Mouse (Mus musculus): ENCODE results near the gene Srd5a2. TPM values are rescaled to one million over a fixed set of nuclear protein-coding genes. Genes with fewer than 3 reads are reported as not detected.

The Srd5a2 gene
- polyA plus RNA-seq, 1 experiment from 2014 or later = not detected

GRCm38 (mm10) chr17:73995907-73996645, 51.6 kb downstream of the Srd5a2 start:
- no peak overlapping the region for H3K4me3 ChIP-seq (ENCODE audit: low read depth, low read length)
- ATAC-seq = no peak
- no peaks in the 10 kb centered on the region for H3K27me3 ChIP-seq (ENCODE audit: control insufficient read depth, insufficient read depth, low read depth, low read length)
- no peak overlapping the region for H3K4me2 ChIP-seq (ENCODE audit: low read length)
- no peak overlapping the region for H3K27ac ChIP-seq (ENCODE audit: low read length)
- 93% methylated on average over 13 of the region's 13 CpGs for WGBS
- H3K4me1 ChIP-seq (ENCODE audit: control insufficient read depth, insufficient read depth, low read length) = no peaks in the 10 kb centered on the region
- H3K9me3 ChIP-seq (replicated peaks; ENCODE audit: control insufficient read depth, low read length, poor library complexity, severe bottlenecking) = no peaks in the 10 kb centered on the region
- no peaks in the 10 kb centered on the region for H3K36me3 ChIP-seq (ENCODE audit: control insufficient read depth, insufficient read depth, low read length)
- no peak overlapping the region for H3K9ac ChIP-seq (ENCODE audit: low read depth, low read length)

GRCm38 (mm10) chr17:73991264-73991663, 56.5 kb downstream of the Srd5a2 start:
- Histone ChIP-seq H3K27me3 (ENCODE audit: control insufficient read depth, insufficient read depth, low read depth, low read length) (no peaks in the 10 kb centered on the region), H3K36me3 (ENCODE audit: control insufficient read depth, insufficient read depth, low read length) (no peaks in the 10 kb centered on the region), H3K9me3 (replicated peaks; ENCODE audit: control insufficient read depth, low read length, poor library complexity, severe bottlenecking) (no peaks in the 10 kb centered on the region), H3K27ac (ENCODE audit: low read length) (no peak overlapping the region), H3K9ac (ENCODE audit: low read depth, low read length) (no peak overlapping the region), H3K4me3 (ENCODE audit: low read depth, low read length) (no peak overlapping the region), H3K4me1 (ENCODE audit: control insufficient read depth, insufficient read depth, low read length) (no peaks in the 10 kb centered on the region), H3K4me2 (ENCODE audit: low read length) (no peak overlapping the region)
- WGBS = 88% methylated on average over 4 of the region's 4 CpGs
- ATAC-seq = no peak

GRCm38 (mm10) chr17:73986571-73986970, 61.1 kb downstream of the Srd5a2 start:
- WGBS = 78% methylated on average over 2 of the region's 2 CpGs

GRCm38 (mm10) chr17:73985936-73986335, 61.8 kb downstream of the Srd5a2 start:
- Histone ChIP-seq H3K27ac (ENCODE audit: low read length) (no peak overlapping the region), H3K4me1 (ENCODE audit: control insufficient read depth, insufficient read depth, low read length) (no peaks in the 10 kb centered on the region), H3K27me3 (ENCODE audit: control insufficient read depth, insufficient read depth, low read depth, low read length) (no peaks in the 10 kb centered on the region), H3K9me3 (replicated peaks; ENCODE audit: control insufficient read depth, low read length, poor library complexity, severe bottlenecking) (no peaks in the 10 kb centered on the region), H3K4me2 (ENCODE audit: low read length) (no peak overlapping the region), H3K9ac (ENCODE audit: low read depth, low read length) (no peak overlapping the region), H3K36me3 (ENCODE audit: control insufficient read depth, insufficient read depth, low read length) (no peaks in the 10 kb centered on the region), H3K4me3 (ENCODE audit: low read depth, low read length) (no peak overlapping the region)
- 91% methylated on average over 4 of the region's 4 CpGs for WGBS
- ATAC-seq = no peak

More at GRCm38 (mm10) chr17:73986571-73986970, 61.1 kb downstream of the Srd5a2 start:
- no peaks in the 10 kb centered on the region for H3K27me3 ChIP-seq (ENCODE audit: control insufficient read depth, insufficient read depth, low read depth, low read length)
- H3K9ac ChIP-seq (ENCODE audit: low read depth, low read length) = no peak overlapping the region
- no peaks in the 10 kb centered on the region for H3K9me3 ChIP-seq (replicated peaks; ENCODE audit: control insufficient read depth, low read length, poor library complexity, severe bottlenecking)
- ATAC-seq = no peak
- H3K4me1 ChIP-seq (ENCODE audit: control insufficient read depth, insufficient read depth, low read length) = no peaks in the 10 kb centered on the region
- no peaks in the 10 kb centered on the region for H3K36me3 ChIP-seq (ENCODE audit: control insufficient read depth, insufficient read depth, low read length)
- H3K4me2 ChIP-seq (ENCODE audit: low read length) = no peak overlapping the region
- H3K27ac ChIP-seq (ENCODE audit: low read length) = no peak overlapping the region
- no peak overlapping the region for H3K4me3 ChIP-seq (ENCODE audit: low read depth, low read length)

GRCm38 (mm10) chr17:73984508-73984907, 63.2 kb downstream of the Srd5a2 start:
- Histone ChIP-seq H3K9me3 (replicated peaks; ENCODE audit: control insufficient read depth, low read length, poor library complexity, severe bottlenecking) (no peaks in the 10 kb centered on the region), H3K27ac (ENCODE audit: low read length) (no peak overlapping the region), H3K4me1 (ENCODE audit: control insufficient read depth, insufficient read depth, low read length) (no peaks in the 10 kb centered on the region), H3K36me3 (ENCODE audit: control insufficient read depth, insufficient read depth, low read length) (no peaks in the 10 kb centered on the region), H3K4me3 (ENCODE audit: low read depth, low read length) (no peak overlapping the region), H3K4me2 (ENCODE audit: low read length) (no peak overlapping the region), H3K9ac (ENCODE audit: low read depth, low read length) (no peak overlapping the region), H3K27me3 (ENCODE audit: control insufficient read depth, insufficient read depth, low read depth, low read length) (no peaks in the 10 kb centered on the region)
- WGBS = 18% methylated on average over 4 of the region's 4 CpGs
- ATAC-seq = no peak

GRCm38 (mm10) chr17:73982871-73983270, 64.8 kb downstream of the Srd5a2 start:
- H3K36me3 ChIP-seq (ENCODE audit: control insufficient read depth, insufficient read depth, low read length) = no peaks in the 10 kb centered on the region
- H3K4me3 ChIP-seq (ENCODE audit: low read depth, low read length) = no peak overlapping the region
- H3K27ac ChIP-seq (ENCODE audit: low read length) = no peak overlapping the region
- no peaks in the 10 kb centered on the region for H3K4me1 ChIP-seq (ENCODE audit: control insufficient read depth, insufficient read depth, low read length)
- H3K27me3 ChIP-seq (ENCODE audit: control insufficient read depth, insufficient read depth, low read depth, low read length) = no peaks in the 10 kb centered on the region
- no peak overlapping the region for H3K9ac ChIP-seq (ENCODE audit: low read depth, low read length)
- ATAC-seq = no peak
- 63% methylated on average over 1 of the region's 1 CpGs for WGBS
- no peaks in the 10 kb centered on the region for H3K9me3 ChIP-seq (replicated peaks; ENCODE audit: control insufficient read depth, low read length, poor library complexity, severe bottlenecking)
- H3K4me2 ChIP-seq (ENCODE audit: low read length) = no peak overlapping the region

GRCm38 (mm10) chr17:73976066-73976465, 71.7 kb downstream of the Srd5a2 start:
- Histone ChIP-seq H3K4me1 (ENCODE audit: control insufficient read depth, insufficient read depth, low read length) (no peaks in the 10 kb centered on the region), H3K4me2 (ENCODE audit: low read length) (no peak overlapping the region), H3K27ac (ENCODE audit: low read length) (no peak overlapping the region), H3K4me3 (ENCODE audit: low read depth, low read length) (no peak overlapping the region), H3K9ac (ENCODE audit: low read depth, low read length) (no peak overlapping the region), H3K27me3 (ENCODE audit: control insufficient read depth, insufficient read depth, low read depth, low read length) (no peaks in the 10 kb centered on the region), H3K36me3 (ENCODE audit: control insufficient read depth, insufficient read depth, low read length) (no peaks in the 10 kb centered on the region), H3K9me3 (replicated peaks; ENCODE audit: control insufficient read depth, low read length, poor library complexity, severe bottlenecking) (no peaks in the 10 kb centered on the region)
- no peak for ATAC-seq

- WGBS = 93% methylated on average over 11 of the region's 11 CpGs
- Histone ChIP-seq H3K9me3 (replicated peaks; ENCODE audit: control insufficient read depth, low read length, poor library complexity, severe bottlenecking) (no peaks in the 10 kb centered on the region), H3K9ac (ENCODE audit: low read depth, low read length) (no peak overlapping the region), H3K36me3 (ENCODE audit: control insufficient read depth, insufficient read depth, low read length) (no peaks in the 10 kb centered on the region), H3K4me1 (ENCODE audit: control insufficient read depth, insufficient read depth, low read length) (no peaks in the 10 kb centered on the region), H3K4me3 (ENCODE audit: low read depth, low read length) (no peak overlapping the region), H3K27ac (ENCODE audit: low read length) (no peak overlapping the region), H3K4me2 (ENCODE audit: low read length) (no peak overlapping the region), H3K27me3 (ENCODE audit: control insufficient read depth, insufficient read depth, low read depth, low read length) (no peaks in the 10 kb centered on the region)
- no peak for ATAC-seq
These were observed 75.1 kb downstream of the Srd5a2 start for GRCm38 (mm10) chr17:73972648-73973047.

GRCm38 (mm10) chr17:73971291-73971690, 76.4 kb downstream of the Srd5a2 start:
- H3K27me3 ChIP-seq (ENCODE audit: control insufficient read depth, insufficient read depth, low read depth, low read length) = no peaks in the 10 kb centered on the region
- WGBS = 77% methylated on average over 4 of the region's 4 CpGs
- H3K4me3 ChIP-seq (ENCODE audit: low read depth, low read length) = no peak overlapping the region
- H3K9me3 ChIP-seq (replicated peaks; ENCODE audit: control insufficient read depth, low read length, poor library complexity, severe bottlenecking) = no peaks in the 10 kb centered on the region
- H3K4me2 ChIP-seq (ENCODE audit: low read length) = no peak overlapping the region
- no peak for ATAC-seq
- H3K9ac ChIP-seq (ENCODE audit: low read depth, low read length) = no peak overlapping the region
- H3K36me3 ChIP-seq (ENCODE audit: control insufficient read depth, insufficient read depth, low read length) = no peaks in the 10 kb centered on the region
- no peaks in the 10 kb centered on the region for H3K4me1 ChIP-seq (ENCODE audit: control insufficient read depth, insufficient read depth, low read length)
- H3K27ac ChIP-seq (ENCODE audit: low read length) = no peak overlapping the region
